Mouse (Mus musculus): ENCODE results near the gene Vdr.

The Vdr gene

DNA sequence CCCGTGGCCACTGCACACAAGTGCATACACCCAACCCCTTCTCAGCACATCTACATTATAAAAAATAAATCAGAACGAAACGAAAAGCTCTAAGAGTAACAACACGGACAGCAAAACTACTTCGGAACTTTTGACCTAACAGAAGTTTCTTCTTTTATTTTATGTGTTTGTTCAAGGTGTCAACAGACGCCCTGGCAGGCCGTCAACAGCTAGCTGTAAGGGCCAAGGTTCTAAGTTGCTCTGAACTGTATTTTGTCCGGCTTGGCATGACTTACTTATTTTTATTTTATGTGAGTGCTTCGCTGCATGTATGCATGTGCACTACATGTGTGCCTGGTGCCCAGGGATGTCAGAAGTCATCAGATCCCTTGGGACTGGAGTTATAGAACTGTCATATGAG, 11.4 kb upstream of the Vdr start:
- in situ Hi-C loops (cut with MboI, MseI), result no loop called here

DNA sequence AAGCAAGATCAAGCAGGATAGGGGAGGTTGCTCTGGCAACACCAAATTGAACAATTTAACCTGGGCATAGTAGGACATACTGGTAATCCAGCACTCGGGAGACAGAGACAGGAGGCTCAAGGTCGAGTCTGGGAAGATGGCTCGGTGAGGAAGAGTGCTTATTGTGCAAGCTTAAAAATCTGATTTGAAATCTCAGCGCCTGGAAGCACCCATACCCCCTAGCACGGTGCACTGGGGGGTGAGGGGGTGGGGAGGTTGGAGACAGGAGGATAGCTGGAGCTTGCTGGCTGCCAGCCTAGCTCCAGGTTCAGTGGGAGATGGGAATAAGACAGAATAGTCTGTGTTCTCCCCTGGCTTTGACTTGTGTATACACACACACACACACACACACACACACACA, 9.9 kb upstream of the Vdr start:
- in situ Hi-C loops (cut with MboI, MseI), result no loop called here

DNA sequence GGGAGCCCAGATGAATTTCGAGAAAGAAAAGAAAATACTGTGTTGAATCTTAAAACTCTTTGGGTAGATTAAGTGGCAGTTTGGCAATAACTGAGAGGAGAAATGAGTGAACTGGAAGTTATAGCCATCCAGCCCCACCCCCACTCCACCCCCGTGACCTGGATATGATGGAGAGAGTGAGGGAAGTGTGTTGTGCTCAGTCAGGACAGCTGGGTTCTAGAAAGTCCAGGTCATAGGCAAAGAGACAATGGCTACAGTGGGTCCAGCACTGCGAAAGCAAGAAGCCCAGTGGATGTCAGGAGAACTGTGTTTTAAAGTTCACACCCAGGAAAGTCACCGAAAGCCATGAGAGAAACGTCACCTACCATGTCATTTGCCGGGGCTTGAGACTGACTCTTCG, 8.8 kb upstream of the Vdr start:
- in situ Hi-C loops (cut with MboI, MseI), result no loop called here

DNA sequence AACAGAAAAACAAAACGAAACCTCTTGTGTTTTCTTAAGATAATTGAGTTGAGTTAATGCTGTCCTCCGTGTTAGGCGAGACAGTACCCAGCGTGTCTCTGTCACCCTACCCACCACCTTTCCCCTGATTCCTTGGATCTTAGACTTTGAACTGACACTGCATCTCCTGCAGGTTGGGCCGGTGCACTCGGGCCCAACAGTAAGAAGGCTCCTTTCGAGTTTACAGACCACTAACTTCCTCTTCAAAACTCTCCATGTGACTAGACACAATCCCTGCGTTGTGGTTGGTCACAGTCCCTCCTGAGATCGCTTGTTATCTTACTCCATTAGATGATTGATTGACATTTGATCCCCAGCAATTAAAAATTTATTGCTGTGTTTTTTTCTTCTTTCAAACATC, 7.6 kb upstream of the Vdr start:
- in situ Hi-C loops (cut with MboI, MseI), result no loop called here

DNA sequence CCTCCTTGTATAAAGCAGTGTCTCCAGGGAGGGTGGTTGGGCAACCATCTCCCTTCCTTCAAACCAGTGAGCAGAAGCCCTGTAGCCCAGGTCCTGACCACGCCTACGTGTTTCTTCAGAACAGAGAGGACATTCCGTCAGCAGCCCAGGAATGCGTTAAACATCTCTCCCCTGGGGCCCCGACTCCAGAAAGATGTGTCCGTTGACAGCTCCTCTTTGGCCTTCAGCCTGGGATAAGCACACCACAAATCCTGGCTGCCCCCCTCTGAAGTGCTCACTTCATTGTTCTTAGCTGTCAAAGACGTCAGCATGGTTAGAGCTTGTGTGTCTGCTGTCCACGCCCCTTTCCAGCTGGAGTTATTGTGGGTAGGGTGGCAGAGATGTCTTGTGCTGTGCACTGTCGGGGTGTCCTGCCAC, 3.9 kb upstream of the Vdr start:
- in situ Hi-C loops (cut with MboI, MseI), result no loop called here

DNA sequence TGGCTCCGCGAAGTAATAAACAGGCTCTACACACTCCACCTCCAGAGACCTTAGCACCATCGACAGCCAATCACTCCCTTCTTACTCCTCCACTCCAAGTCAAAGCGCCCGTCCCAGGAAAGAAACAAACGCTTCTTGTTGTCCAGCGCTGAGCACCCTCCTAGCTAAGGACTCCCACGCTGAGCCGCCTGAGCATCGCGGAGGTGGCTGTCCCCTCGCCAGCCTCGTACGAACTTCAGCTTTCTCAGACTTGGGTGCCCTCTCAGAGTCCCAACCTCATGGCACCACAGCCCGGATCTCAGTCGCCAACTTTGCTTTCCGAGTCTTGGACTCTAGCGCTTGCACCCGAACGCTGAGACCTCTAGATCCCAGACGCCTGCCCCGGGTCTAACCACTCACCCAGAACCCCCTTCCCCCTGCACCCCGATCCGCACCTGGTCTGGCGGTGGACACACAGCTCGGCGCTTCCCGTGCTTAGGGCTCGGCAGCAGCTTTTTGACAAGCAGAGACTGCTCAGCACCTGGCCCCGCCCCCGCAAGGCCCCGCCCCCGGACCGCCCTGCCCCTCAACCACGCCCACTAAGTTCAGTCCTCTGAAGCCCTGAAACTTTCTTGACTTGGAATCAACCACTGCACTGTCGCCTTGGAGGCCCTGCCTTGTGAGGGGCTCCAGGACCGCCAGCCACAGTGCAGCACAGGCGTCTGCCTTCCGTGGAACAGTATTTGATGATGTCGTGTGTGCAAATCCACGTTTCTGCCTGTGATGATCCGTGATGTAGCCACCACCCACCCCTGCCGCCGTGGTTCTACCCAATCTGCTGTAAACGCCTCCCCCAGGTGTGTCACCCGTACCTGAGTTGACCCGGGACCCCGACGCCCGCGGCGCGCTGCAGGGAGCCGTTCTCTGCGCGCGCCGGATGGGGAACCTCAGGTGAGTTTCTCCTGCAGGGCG, 2.4 kb downstream of the Vdr start:
- in situ Hi-C loops (cut with MboI, MseI), result no loop called here

DNA sequence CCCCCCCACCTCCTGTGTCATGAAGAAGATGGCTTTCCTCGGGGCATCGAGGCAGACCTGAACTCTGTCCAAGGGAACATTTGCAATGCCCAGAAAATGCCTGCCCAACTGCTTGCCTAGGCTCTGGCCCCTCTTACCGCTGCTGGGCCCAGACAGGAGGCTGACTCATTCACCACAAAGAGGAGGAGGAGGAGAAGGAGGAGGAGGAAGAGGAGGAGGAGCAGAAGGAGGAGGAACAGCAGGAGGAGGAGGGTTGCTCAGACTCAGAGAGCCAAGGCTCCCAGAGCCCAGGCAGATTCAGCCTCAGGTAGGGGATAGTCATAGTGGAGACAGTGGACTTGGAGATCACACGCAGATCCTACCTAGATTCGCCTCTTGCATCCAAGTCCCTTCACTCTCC, 3.2 kb downstream of the Vdr start:
- in situ Hi-C loops (cut with MboI, MseI), result no loop called here

DNA sequence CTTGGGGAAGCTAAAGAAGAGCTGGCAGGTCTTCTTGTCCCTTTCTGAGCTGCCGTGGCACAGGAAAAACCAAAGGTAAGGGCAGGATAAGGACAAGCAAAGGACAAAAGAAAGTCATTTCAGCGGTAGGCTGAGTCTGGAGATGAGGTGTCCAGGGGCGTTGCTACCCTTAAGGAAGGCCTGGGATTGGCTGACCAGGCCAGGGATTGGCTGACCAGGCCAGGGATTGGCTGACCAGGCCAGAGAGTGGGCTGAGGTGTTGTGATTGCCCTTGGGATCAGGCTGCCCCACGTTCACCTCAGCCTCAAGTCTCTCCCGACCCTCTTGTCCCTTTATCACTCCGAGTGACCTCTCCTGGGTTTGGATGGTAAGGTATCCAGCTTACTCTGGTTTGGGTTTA, 5.1 kb downstream of the Vdr start:
- in situ Hi-C loops (cut with MboI, MseI), result no loop called here

DNA sequence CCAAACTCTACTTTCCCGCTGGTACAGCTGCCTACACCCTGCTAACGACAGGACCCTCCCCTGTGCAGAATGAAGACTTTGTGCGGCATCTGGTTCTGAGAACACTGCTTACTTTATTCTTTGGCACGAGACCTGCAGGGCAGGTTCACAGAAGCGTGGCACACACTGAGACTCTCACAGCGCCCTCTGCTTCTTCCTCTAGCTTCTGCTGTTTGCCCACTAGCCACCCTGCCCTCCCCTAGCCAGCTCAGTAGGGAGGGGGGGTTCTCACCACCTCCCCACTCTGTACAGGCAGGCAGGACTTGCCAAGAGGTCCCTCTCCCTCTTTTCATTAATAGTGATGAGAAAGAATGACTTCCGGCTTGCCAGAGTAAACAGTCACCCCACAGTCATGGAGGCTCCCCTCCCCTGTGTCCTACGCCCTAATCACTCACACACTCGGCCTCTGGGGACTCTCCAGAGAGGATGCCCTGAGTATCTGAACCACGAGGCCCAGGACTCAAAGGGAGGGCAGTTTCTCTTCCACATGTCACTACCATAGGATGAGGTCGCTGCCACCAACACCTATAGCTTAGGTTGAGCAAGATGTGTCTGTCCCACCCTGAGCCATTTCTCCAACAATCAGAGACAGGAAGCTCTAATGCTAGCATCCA, 6.0 kb downstream of the Vdr start:
- in situ Hi-C loops (cut with MboI, MseI), result no loop called here

DNA sequence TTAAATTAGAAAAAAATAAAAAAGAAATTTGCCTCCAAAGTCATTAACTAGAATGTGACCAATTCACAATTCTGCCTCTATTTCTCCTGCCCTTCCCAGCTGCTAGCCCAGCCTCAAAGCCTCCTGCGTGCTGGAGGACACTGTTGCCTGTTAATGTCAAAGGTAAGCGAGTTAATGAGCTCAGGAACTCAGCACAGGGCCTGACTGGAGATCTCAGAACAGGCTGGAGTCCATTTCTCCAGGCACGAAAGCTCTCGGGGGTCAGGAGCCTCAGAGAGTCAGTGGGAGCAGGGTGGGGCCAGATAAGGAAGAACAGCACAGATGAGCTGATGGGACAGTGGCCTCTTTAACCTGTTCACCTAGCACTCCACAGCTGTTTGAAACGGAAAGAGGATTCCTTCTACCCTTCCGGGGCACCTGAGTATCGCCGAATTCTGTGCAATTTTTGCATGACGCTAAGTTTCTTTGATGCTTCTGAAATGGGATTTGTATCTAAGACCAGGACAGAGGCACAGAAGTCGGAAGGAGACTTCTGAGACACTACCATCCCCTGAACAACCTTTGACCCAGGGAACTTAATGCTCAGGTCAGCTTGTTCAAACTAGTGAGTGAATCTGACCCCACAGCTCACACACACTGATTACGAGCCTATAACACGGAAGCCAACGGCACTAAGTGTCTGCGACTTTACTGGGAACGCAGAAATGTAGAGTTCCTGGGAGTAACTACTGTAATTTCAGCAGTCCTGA, 7.0 kb downstream of the Vdr start:
- in situ Hi-C loops (cut with MboI, MseI), result no loop called here

DNA sequence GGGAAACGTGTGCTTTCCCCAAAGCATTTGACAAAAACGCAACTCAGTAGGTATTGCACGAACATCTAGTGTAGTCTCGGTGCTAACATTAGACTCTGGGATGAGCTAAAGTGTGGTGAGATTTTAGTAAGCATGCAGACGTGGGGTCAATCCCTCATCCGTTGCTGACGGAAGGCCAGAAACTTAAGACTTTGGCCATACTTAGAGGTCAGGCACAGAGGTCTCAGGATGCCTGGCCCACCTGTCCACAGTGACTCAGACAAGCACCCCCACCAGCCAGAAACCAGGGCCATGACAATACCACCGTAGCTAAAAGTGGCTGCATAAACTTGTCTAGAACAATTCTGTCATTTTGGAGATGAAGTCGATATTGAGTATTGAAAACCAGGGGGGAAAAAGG, 9.4 kb downstream of the Vdr start:
- in situ Hi-C loops (cut with MboI, MseI), result no loop called here

DNA sequence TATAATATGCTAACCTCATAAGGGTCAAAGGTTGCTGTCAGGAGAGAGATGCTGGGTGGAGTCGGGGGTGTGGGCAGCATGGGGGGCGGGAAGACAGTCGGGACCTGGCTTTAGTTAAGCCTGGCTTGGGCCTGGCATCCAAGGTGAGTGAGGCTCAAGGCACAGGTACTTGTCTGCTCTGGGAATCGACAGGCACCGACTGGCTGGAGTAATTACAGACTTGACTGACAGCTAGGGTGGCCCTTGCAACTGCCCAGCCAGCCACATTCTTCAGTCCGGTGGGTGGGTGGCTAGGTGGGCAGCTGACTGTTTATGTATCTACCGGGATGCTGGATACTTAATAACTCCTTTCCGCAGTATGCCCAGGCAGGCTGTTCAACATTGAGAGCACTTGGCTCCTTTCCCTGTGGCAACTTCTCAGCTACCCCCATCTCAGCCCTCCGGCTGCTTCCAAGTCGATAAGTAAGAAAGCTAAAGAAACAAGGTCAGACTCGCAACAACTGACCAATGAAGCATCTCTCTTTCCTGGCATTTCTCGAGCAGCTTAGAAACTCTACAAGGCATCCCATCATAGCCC, 10.0 kb downstream of the Vdr start:
- in situ Hi-C loops (cut with MboI, MseI), result no loop called here

DNA sequence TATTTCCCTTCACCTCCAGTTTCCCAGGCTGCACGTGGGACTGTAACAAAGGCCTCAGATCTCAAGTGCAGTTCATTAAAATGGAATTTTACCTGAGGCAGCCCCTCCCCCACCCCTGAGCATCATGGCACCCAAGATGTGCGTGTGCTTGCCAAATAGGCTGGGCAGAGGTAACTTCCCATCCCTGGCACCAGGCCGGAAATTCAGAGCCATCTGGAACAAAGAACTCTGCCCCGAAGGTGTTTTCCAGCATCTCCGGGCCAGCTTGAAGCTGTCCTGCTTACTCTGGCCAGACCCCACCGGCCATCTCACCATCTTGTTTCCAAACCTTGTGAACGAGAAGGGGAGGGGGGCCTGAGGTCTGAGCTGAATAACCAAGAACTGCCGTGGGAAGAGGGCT, 10.7 kb downstream of the Vdr start:
- in situ Hi-C loops (cut with MboI, MseI), result no loop called here

DNA sequence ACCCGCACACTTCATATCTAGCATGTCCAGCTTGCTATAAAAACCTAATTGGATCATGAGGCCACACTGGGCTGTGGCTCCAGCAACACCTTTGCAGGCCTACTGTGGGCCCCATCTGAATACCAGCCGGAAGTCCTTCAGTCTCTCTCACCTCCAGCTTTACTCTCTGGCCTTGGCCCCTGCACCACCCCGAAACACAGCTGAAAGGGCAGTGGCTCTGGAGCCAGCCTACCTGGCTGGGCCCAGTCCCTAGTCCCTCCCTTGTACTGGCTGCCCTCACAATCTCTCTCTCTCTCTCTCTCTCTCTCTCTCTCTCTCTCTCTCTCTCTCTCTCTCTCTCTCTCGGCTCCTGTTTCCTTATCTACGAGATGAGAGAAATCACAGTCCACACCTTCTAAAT, 11.6 kb downstream of the Vdr start:
- in situ Hi-C loops (cut with MboI, MseI), result no loop called here

DNA sequence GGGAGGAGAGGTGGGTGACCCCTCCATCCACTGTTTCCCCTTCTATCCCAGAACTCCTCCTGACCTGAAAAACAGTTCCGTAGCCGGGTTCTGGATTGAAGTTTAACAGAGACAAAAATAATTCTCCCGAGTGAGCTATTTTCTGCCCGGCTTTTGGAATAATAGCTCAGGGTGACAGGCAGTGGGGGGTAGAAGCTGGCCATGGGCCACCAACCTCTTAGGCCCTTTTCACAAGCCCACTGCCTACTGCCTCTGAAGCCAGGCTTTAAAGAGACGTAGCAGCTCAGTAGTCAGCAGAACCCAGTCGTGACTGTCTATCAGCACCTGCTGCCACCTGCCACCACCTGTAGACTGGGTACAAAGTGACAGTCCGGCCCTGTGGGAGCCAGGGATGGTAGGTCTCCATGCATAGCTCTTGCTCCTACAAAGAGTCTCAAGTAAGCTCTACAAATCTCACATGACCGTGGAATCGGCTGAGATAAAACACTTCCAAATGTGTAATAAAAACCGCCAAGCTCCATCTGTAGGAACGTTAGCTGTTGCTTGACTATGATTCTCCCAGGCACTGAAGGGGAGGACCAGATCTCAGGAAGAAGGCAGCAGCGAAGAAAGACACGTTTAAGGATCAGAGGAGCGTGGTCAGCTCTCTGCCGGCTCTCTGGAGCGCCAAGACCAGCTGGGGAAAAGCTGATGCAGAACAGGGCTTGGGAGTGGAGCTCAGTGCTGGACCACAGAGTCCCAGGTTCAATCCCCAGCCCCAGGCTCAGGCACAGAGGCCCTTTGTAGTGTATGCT, 13.4 kb downstream of the Vdr start:
- in situ Hi-C loops (cut with MboI, MseI), result no loop called here

DNA sequence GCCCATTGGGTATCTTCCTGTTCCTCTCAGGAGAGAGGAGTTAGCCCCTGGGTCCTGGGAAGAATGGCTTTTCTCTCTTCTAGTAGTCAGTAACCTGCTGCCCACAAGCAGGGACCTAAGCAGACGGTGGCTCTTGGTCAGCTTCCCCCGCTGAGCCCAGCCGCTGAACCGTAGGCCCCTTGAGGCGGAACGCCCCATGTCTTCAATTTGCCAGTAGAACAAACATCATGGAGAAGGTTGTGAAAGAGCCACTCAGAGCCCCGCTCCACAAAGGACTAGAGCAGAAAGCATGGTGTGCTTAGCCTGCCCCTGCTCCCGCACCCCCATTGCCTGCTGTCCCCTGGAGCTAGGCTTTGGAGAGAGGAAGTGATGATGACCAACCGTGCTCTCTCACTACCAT, 14.1 kb downstream of the Vdr start:
- in situ Hi-C loops (cut with MboI, MseI), result no loop called here

DNA sequence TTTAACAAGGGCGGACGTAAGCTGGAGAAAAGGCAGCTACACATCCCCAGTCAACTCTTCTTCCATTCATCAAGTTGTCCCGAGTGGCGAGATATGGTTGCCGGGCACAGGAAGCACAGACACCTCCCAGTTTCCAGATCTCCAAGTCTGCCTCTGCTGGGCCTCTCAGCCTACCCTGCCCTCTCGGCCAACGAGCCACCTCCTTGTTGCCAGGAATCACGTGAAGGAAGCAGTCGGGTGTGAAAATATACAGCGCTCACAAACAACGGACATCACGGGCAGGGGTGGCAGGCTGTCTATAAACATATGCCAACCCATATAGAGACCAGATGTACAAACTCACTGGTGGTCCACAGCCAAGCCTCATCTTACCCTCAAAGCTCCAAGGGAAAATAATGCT, 14.6 kb downstream of the Vdr start:
- in situ Hi-C loops (cut with MboI, MseI), result no loop called here

DNA sequence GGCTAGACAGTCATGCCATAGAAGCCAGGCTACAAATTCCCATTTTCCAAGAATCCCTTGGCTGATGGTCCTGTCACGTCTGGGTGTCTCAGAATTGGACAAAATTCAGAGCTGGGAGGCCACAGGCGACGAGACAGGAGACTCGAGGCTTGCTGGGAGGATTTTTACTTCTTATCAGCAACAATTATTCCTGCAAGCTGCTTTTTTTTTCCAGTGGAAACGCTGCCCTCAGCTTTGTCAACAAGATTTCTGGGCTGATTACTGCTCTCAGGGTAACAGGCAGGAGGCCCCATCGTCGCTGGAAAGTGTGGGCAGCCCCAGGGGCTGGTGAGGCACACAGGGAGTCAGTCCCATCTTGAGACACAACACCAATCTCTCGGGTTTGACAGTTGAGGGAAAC, 17.9 kb downstream of the Vdr start:
- in situ Hi-C loops (cut with MboI, MseI), result no loop called here

DNA sequence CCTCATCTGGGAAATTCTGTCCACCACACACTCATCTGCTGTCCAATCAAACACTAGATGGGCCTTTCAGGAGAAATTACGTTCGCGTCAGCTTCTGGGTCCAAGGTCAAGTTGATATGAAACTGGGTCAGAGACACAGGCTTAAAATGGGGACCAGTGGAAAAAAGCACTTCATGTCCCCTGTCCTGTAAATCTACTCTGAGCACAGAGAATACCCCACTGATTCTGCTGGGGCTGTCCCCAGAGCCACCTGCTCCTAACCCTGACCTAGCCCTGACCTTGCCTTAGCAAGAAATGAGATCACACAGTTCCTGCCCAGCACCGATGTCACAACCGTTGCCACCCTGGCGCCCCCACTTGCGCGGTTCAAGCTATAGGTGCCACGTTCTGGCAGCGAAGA, 20.0 kb downstream of the Vdr start:
- in situ Hi-C loops (cut with MboI, MseI), result no loop called here

DNA sequence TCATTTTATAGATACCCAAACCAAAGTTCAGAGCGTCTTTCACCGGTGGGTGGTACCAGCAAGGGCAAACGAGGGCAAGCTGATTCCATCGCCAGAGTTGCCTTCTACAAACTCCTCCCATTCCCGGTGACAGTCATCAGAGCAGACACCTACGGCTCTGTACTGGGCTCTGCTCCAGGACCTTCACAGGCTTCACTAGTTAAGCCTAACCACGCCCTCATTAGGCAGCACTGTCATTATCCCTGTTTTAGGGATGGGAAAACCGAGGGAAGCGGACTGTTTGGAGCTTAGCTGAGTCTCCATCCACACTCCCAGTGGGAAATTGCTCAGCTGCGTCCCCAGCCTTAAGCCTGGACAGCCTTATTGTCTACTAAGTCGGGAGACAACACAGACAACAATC, 20.4 kb downstream of the Vdr start:
- in situ Hi-C loops (cut with MboI, MseI), result no loop called here

DNA sequence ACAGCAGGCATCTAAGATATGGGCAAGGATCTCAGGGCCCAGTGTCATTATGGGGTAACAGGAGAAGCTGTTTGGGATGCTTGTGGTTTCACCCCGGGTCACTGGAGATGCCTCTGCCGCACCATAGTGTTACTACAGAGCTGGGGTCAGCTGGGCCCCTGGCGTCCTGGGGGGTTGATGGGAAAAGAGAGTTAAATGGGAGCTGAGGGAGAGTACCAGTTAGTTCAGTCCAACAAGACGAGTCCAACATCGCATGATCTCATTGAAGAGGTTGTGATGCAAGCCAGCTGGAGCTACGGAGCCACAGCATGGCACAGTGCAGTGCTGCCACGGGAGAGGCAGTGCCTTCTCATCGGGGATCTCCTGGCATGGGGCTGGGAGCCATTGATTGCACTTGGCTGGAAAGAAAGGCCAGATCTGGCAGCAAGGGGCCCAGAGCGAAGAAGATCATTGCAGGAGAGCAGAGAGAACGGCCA, 22.9 kb downstream of the Vdr start:
- in situ Hi-C loops (cut with MboI, MseI), result no loop called here
